Mouse (Mus musculus) effector memory CD4-positive, alpha-beta T cell, adult 7 months (primary cell): ENCODE measurements around the gene Wdr91. TPM values are rescaled to one million over a fixed set of nuclear protein-coding genes. Genes with fewer than 3 reads are reported as not detected.

Experiments
- polyA plus RNA-seq: library from polyadenylated mRNA; unstranded; fragments of 100-300 nt; shearing (Covaris generic); gene quantifications from one replicate; pipeline ENCODE4 v1.2.1, GENCODE M21; 2017

Wdr91 gene
- polyA plus RNA-seq, result 15.2 TPM

DNA sequence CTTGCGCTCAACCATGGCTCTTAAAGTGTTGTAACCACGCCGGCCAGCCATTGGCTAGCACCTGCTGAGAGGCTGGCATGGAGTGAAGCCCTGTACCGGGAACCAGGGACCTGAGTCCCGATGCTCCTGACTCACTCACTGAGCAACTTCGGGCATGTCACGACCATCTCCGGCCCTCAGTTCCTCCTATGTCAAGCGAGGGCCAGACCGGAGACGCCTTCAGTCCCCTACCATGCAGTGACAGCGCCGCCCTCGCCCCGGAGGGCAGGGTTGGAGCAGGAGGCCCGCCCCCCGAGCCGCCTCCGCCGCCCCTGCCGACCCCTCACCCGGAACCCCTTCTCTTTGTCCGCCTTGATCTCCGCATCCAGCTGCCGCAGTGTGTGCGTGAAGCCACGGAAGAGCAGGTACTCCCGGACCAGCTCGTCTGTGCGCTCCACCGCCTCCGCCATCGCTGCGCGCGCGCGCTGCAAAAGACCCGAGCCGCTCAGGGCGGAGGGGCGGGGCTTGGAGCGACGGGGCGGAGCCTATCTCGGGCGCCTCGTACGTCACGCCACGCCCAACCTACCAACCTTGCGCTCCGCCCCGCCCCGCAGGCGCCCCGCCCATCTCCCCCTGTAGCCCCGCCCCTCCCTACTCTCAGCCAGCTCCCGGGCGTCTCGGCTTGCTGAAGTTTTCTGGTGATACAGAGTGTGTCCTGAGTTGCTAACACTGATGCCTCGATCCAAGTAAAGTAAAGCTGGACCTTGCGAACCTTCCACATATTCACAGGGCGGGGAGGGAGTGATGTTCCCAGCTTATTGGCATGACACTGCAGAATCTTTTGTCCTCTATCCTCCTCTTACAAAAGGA, at the start of gene Wdr91:
Wdr91 (minus strand) TSS at position 506 of the 849 bp plus-strand sequence.

GRCm38 (mm10) chr6:34919956-34920355, 9.3 kb upstream of the Wdr91 start, which contains the start of gene Stra8:
Gene Stra8, plus strand, starts transcription at chr6:34920163.

GRCm38 (mm10) chr6:34877509-34878321, 33.0 kb downstream of the Wdr91 start, which contains the start of gene Cyren:
Gene Cyren, minus strand, starts transcription at chr6:34878060.

DNA sequence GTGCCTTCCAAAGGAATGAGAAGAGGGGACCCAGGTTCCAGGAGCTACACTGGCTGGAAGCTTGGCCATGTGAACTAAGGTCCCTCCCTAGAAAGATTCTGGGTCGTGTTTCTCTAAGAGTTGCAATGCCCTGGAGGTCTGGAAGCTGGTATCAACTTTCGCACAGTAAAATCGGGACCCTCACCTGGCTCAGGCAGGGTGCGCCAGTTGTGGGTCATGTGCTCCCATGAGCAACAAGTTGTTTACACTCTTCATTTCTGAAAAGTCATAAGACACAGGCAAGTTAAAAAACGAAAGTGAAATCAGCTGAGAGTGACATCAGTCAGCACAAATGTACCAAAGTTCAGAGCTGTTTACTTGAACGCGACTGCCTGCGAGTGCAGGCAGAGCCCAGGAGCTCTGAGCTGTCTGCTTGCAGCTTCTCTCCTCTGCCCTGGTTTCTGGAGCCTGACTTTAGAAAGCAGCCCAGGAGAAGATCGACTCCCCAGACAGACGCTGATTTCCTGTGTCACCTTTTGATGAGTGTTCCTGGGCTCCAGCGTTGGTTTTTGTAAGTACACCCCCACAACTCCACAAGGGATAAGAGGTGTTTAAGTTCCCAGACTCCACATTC, 47.8 kb downstream of the Wdr91 start, which contains the start of gene Tmem140:
Tmem140 (plus strand) TSS at position 356 of the 613 bp plus-strand sequence.

Other genes starting within 250 kb of the Wdr91 start
- gene Agbl3, start 130.4 kb downstream of the Wdr91 start, polyA plus RNA-seq, result 1.8 TPM
- 6.2 TPM for gene Tmem140, start 47.7 kb downstream of the Wdr91 start, polyA plus RNA-seq
- 3.0 TPM for gene Cyren, start 32.8 kb downstream of the Wdr91 start, polyA plus RNA-seq
- not detected for gene Stra8, start 9.3 kb upstream of the Wdr91 start, polyA plus RNA-seq
- 1.1 TPM for gene Slc23a4, start 77.5 kb upstream of the Wdr91 start, polyA plus RNA-seq
- gene Cnot4, start 222.8 kb upstream of the Wdr91 start, polyA plus RNA-seq, result 60.6 TPM